ENCODE assay signal across 16 mouse cellular contexts in the genomic region with DNA sequence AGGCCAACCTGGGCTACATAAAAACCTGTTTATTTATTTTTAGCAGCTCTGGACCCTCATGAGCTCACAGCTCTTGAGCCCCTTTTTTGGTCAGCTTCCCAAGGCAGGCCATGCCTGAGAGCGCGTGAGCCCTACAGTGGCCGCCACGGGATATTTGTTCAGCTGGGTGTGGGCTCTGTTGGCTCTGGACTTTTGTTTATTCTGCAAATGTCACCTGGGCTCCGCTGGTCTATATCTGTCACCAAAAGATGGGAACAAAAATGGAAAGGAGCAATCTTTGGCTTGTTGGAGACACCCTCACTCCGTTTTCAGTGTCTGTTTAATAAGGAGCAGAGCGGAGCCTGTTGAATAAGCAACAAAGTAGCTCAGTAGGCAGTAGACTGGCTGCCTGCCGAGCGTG. TPM values are rescaled to one million over a fixed set of nuclear protein-coding genes. Genes with fewer than 3 reads are reported as not detected.
A peak's percentile ranks its signal among the peaks of the same experiment; 100 is the strongest.
DNase-seq lines count a peak whose midpoint lies in the region; ATAC-seq and TF ChIP-seq lines count a peak whose summit lies in the region.
"Had no signal": no experiment of that assay in that cellular context is flagged by ENCODE, and none has a peak within 500 bp of the region (broad histone marks: within the 10 kb centered on the region; RNA-seq: fewer than 3 reads in every experiment).

No protein-coding gene starts in this region.

- H3K9ac ChIP-seq in embryonic facial prominence, embryonic 14.5 days (ENCODE audit: low read depth, low read length), result no peak overlapping the region
- H3K9ac ChIP-seq in kidney, embryonic 16.5 days (replicated peaks; ENCODE audit: low read length), result no peak overlapping the region
- H3K9ac ChIP-seq: forebrain, embryonic 13.5 days; hindbrain, embryonic 13.5 days had no signal

- no peak for TF ChIP-seq POLR2A in kidney, adult 2 months (IDR thresholded peaks at IDR 0.05; ENCODE audit: low read depth, low read length)
- no peak for TF ChIP-seq POLR2A in small intestine, adult 2 months (IDR thresholded peaks at IDR 0.05; ENCODE audit: low read depth, low read length)

- no peak overlapping the region for H3K4me3 ChIP-seq in embryonic facial prominence, embryonic 14.5 days (ENCODE audit: low read depth, low read length)
- H3K4me3 ChIP-seq in embryonic facial prominence, embryonic 10.5 days, result no peak overlapping the region
- H3K4me3 ChIP-seq in kidney, embryonic 16.5 days (ENCODE audit: low read length), result no peak overlapping the region
- H3K4me3 ChIP-seq in kidney, adult 2 months (ENCODE audit: insufficient read depth, low read depth, low read length), result no peak overlapping the region
- no peak overlapping the region for H3K4me3 ChIP-seq in limb, embryonic 10.5 days
- H3K4me3 ChIP-seq in small intestine, adult 2 months (ENCODE audit: low read depth, low read length), result no peak overlapping the region
- H3K4me3 ChIP-seq: forebrain, embryonic 13.5 days; hindbrain, embryonic 13.5 days; left cerebral cortex, adult 2 months; myocyte had no signal

- WGBS in embryonic facial prominence, embryonic 14.5 days, result 72% methylated on average over 9 of the region's 9 CpGs
- 77% methylated on average over 9 of the region's 9 CpGs for WGBS in embryonic facial prominence, embryonic 10.5 days
- WGBS in kidney, embryonic 16.5 days, result 86% methylated on average over 9 of the region's 9 CpGs
- 88% methylated on average over 9 of the region's 9 CpGs for WGBS in kidney, adult 2 months
- 89% methylated on average over 9 of the region's 9 CpGs for WGBS in limb, embryonic 10.5 days
- 28% methylated on average over 9 of the region's 9 CpGs for WGBS in small intestine, adult 2 months

- no peaks in the 10 kb centered on the region for H3K27me3 ChIP-seq in embryonic facial prominence, embryonic 14.5 days (replicated peaks; ENCODE audit: control insufficient read depth, insufficient read depth, low read length)
- no peaks in the 10 kb centered on the region for H3K27me3 ChIP-seq in embryonic facial prominence, embryonic 10.5 days (replicated peaks; ENCODE audit: low read depth, poor library complexity, severe bottlenecking)
- no peaks in the 10 kb centered on the region for H3K27me3 ChIP-seq in kidney, embryonic 16.5 days (ENCODE audit: insufficient read depth, low read length)
- H3K27me3 ChIP-seq in kidney, adult 2 months (replicated peaks; ENCODE audit: control insufficient read depth, insufficient read depth, low read length), result no peaks in the 10 kb centered on the region
- no peaks in the 10 kb centered on the region for H3K27me3 ChIP-seq in limb, embryonic 10.5 days (ENCODE audit: low read depth, poor library complexity, severe bottlenecking)
- no peaks in the 10 kb centered on the region for H3K27me3 ChIP-seq in small intestine, adult 2 months (ENCODE audit: control insufficient read depth, insufficient read depth, low read length)
- H3K27me3 ChIP-seq: forebrain, embryonic 13.5 days; hindbrain, embryonic 13.5 days had no signal

- no peaks in the 10 kb centered on the region for H3K36me3 ChIP-seq in embryonic facial prominence, embryonic 14.5 days (ENCODE audit: control insufficient read depth, insufficient read depth, low read length)
- no peaks in the 10 kb centered on the region for H3K36me3 ChIP-seq in embryonic facial prominence, embryonic 10.5 days (replicated peaks)
- no peaks in the 10 kb centered on the region for H3K36me3 ChIP-seq in kidney, embryonic 16.5 days (ENCODE audit: insufficient read depth, low read length)
- H3K36me3 ChIP-seq in kidney, adult 2 months (ENCODE audit: control insufficient read depth, insufficient read depth, low read length), result no peaks in the 10 kb centered on the region
- H3K36me3 ChIP-seq in limb, embryonic 10.5 days, result no peaks in the 10 kb centered on the region
- H3K36me3 ChIP-seq in small intestine, adult 2 months (ENCODE audit: control insufficient read depth, insufficient read depth, low read length), result no peaks in the 10 kb centered on the region
- H3K36me3 ChIP-seq: hindbrain, embryonic 13.5 days had no signal

- DNase-seq in embryonic facial prominence, embryonic 14.5 days (ENCODE audit: low spot score), result no peak
- no peak for DNase-seq in embryonic facial prominence, embryonic 10.5 days (ENCODE audit: low spot score)
- DNase-seq in kidney, adult 2 months, result no peak
- no peak for DNase-seq in limb, embryonic 10.5 days (ENCODE audit: low spot score)
- no peak for DNase-seq in urinary bladder, adult 2 months (ENCODE audit: low spot score)
- DNase-seq: cerebellum, adult 8-10 months; gastrocnemius, postnatal 25 days; right cerebral cortex, postnatal 4 days had no signal

- H3K27ac ChIP-seq in embryonic facial prominence, embryonic 14.5 days (replicated peaks; ENCODE audit: low read depth, low read length), result peak overlapping the region; percentile 48
- H3K27ac ChIP-seq in embryonic facial prominence, embryonic 10.5 days (replicated peaks), result no peak overlapping the region
- H3K27ac ChIP-seq in kidney, embryonic 16.5 days (ENCODE audit: low read length), result peak overlapping the region; percentile 66
- no peak overlapping the region; the same call in 1 of the 2 replicates for H3K27ac ChIP-seq in kidney, adult 2 months (ENCODE audit: insufficient read depth, low read depth, low read length)
- 0 out of 2 replicates have a peak overlapping the region, but pooled peaks have one; percentile 2 for H3K27ac ChIP-seq in limb, embryonic 10.5 days
- peak overlapping the region; percentile 93 for H3K27ac ChIP-seq in small intestine, adult 2 months (ENCODE audit: insufficient read depth, low read depth, low read length)
- H3K27ac ChIP-seq: forebrain, embryonic 13.5 days; hindbrain, embryonic 13.5 days; left cerebral cortex, adult 2 months; macrophage had no signal

- no peak for ATAC-seq in embryonic facial prominence, embryonic 14.5 days (ENCODE audit: low read depth)
- ATAC-seq in kidney, embryonic 16.5 days (ENCODE audit: low FRiP score, low TSS enrichment), result no peak
- ATAC-seq in frontal cortex, adult (ENCODE audit: low TSS enrichment), result no peak
- ATAC-seq: forebrain, embryonic 13.5 days had no signal

- H3K4me2 ChIP-seq in embryonic facial prominence, embryonic 14.5 days (ENCODE audit: low read depth, low read length), result no peak overlapping the region
- H3K4me2 ChIP-seq in kidney, embryonic 16.5 days (replicated peaks; ENCODE audit: low read depth, low read length), result no peak overlapping the region
- H3K4me2 ChIP-seq: forebrain, embryonic 13.5 days; hindbrain, embryonic 13.5 days had no signal

- H3K4me1 ChIP-seq in embryonic facial prominence, embryonic 14.5 days (ENCODE audit: control insufficient read depth, insufficient read depth, low read length), result no peaks in the 10 kb centered on the region
- H3K4me1 ChIP-seq in embryonic facial prominence, embryonic 10.5 days, result peaks cover 13% of the 10 kb centered on the region
- peaks cover 13% of the 10 kb centered on the region for H3K4me1 ChIP-seq in kidney, embryonic 16.5 days (ENCODE audit: insufficient read depth, low read length)
- H3K4me1 ChIP-seq in kidney, adult 2 months (ENCODE audit: control insufficient read depth, insufficient read depth, low read length), result peaks cover 17% of the 10 kb centered on the region
- peaks cover 12% of the 10 kb centered on the region; the same call in 1 of the 2 replicates for H3K4me1 ChIP-seq in limb, embryonic 10.5 days
- H3K4me1 ChIP-seq in small intestine, adult 2 months (ENCODE audit: control insufficient read depth, insufficient read depth, insufficient read length, low read length), result peaks cover 42% of the 10 kb centered on the region
- H3K4me1 ChIP-seq: forebrain, embryonic 13.5 days; hindbrain, embryonic 13.5 days had no signal

- TF ChIP-seq CTCF in kidney, adult 2 months (conservative IDR thresholded peaks at IDR 0.05; ENCODE audit: insufficient read depth, insufficient read length, low read depth, low read length), result no peak
- no peak for TF ChIP-seq CTCF in small intestine, adult 2 months (IDR thresholded peaks at IDR 0.05; ENCODE audit: extremely low read depth, insufficient read length, insufficient replicate concordance, low read depth, low read length)

- no peaks in the 10 kb centered on the region for H3K9me3 ChIP-seq in embryonic facial prominence, embryonic 14.5 days (ENCODE audit: control insufficient read depth, low read length)
- no peaks in the 10 kb centered on the region for H3K9me3 ChIP-seq in embryonic facial prominence, embryonic 10.5 days
- no peaks in the 10 kb centered on the region for H3K9me3 ChIP-seq in kidney, embryonic 16.5 days (ENCODE audit: low read length)
- H3K9me3 ChIP-seq in limb, embryonic 10.5 days (replicated peaks), result no peaks in the 10 kb centered on the region
- H3K9me3 ChIP-seq: forebrain, embryonic 13.5 days; hindbrain, embryonic 13.5 days had no signal

RNA-seq across cellular contexts. Expression of a gene that starts 22.0 kb away (rescaled TPM):
- 205 and 223 TPM in 2 replicates for polyA plus RNA-seq in embryonic facial prominence, embryonic 14.5 days (2014; fragmentation: Nextera tagmentation; extraction: Ambion mirVana)
- 119 and 129 TPM in 2 replicates for polyA plus RNA-seq in embryonic facial prominence, embryonic 10.5 days (2016; fragmentation: Nextera tagmentation; extraction: Ambion mirVana)
- polyA plus RNA-seq in kidney, embryonic 16.5 days (2015; fragmentation: Nextera tagmentation; extraction: Ambion mirVana), result 203 and 229 TPM in 2 replicates
- 99.8 and 102 TPM in 2 replicates for polyA plus RNA-seq in kidney, adult 2 months (2012; rRNA removed)
- polyA plus RNA-seq in limb, embryonic 10.5 days (2016; fragmentation: Nextera tagmentation; extraction: Ambion mirVana), result 128 and 137 TPM in 2 replicates
- polyA plus RNA-seq in small intestine, adult 2 months (2012; rRNA removed), result 79.2 and 124 TPM in 2 replicates
- polyA plus RNA-seq in urinary bladder, adult 2 months (2012; rRNA removed), result 87.8 and 89.4 TPM in 2 replicates

RNA-seq across cellular contexts. Expression of a gene that starts 43.6 kb away (rescaled TPM):
- polyA plus RNA-seq in embryonic facial prominence, embryonic 14.5 days (2014; fragmentation: Nextera tagmentation; extraction: Ambion mirVana), result 18.2 and 22.1 TPM in 2 replicates
- 28.7 and 33.2 TPM in 2 replicates for polyA plus RNA-seq in embryonic facial prominence, embryonic 10.5 days (2016; fragmentation: Nextera tagmentation; extraction: Ambion mirVana)
- polyA plus RNA-seq in kidney, embryonic 16.5 days (2015; fragmentation: Nextera tagmentation; extraction: Ambion mirVana), result 19.7 and 22.1 TPM in 2 replicates
- polyA plus RNA-seq in kidney, adult 2 months (2012; rRNA removed), result 7.8 and 9.4 TPM in 2 replicates
- 31.8 and 38.7 TPM in 2 replicates for polyA plus RNA-seq in limb, embryonic 10.5 days (2016; fragmentation: Nextera tagmentation; extraction: Ambion mirVana)
- 2.2 and 2.9 TPM in 2 replicates for polyA plus RNA-seq in small intestine, adult 2 months (2012; rRNA removed)
- 12.8 and 13.5 TPM in 2 replicates for polyA plus RNA-seq in urinary bladder, adult 2 months (2012; rRNA removed)

RNA-seq across cellular contexts. Expression of a gene that starts 53.8 kb away (rescaled TPM):
- 9.2 and 10.2 TPM in 2 replicates for polyA plus RNA-seq in embryonic facial prominence, embryonic 14.5 days (2014; fragmentation: Nextera tagmentation; extraction: Ambion mirVana)
- polyA plus RNA-seq in embryonic facial prominence, embryonic 10.5 days (2016; fragmentation: Nextera tagmentation; extraction: Ambion mirVana), result 13.1 and 13.8 TPM in 2 replicates
- polyA plus RNA-seq in kidney, embryonic 16.5 days (2015; fragmentation: Nextera tagmentation; extraction: Ambion mirVana), result 16.5 and 18.8 TPM in 2 replicates
- polyA plus RNA-seq in kidney, adult 2 months (2012; rRNA removed), result 6.2 and 7.7 TPM in 2 replicates
- 12.8 and 12.9 TPM in 2 replicates for polyA plus RNA-seq in limb, embryonic 10.5 days (2016; fragmentation: Nextera tagmentation; extraction: Ambion mirVana)
- polyA plus RNA-seq in small intestine, adult 2 months (2012; rRNA removed), result 2.7 and 4.1 TPM in 2 replicates
- polyA plus RNA-seq in urinary bladder, adult 2 months (2012; rRNA removed), result 5.3 and 10.1 TPM in 2 replicates

Comparison
In these comparisons a context has a peak if more than half of its experiments do, and no peak if none do; other contexts are left out.
1. H3K27ac ChIP-seq: peak in embryonic facial prominence, embryonic 14.5 days (single experiment), kidney, embryonic 16.5 days (single experiment), limb, embryonic 10.5 days (single experiment) and small intestine, adult 2 months (single experiment); none in embryonic facial prominence, embryonic 10.5 days (single experiment) and kidney, adult 2 months (single experiment).